Mouse (Mus musculus) liver, embryonic 14.5 days (tissue): ENCODE measurements around the gene Ezr.

Source experiments
- CTCF ChIP-seq: IDR thresholded peaks from 2 replicates; pipeline ENCODE4 v1.5.1; 2016; ENCODE audit warnings: antibody characterized with exemption, low read depth, control low read depth
- EP300 ChIP-seq: IDR thresholded peaks from 2 replicates; pipeline ENCODE4 v1.6.1; 2016; ENCODE audit warnings: antibody characterized with exemption, low read depth

GRCm38 (mm10) chr17:6807827-6808520, 25.4 kb upstream of the Ezr start:
- TF ChIP-seq CTCF (no peak), EP300 (no peak)
